Mouse (Mus musculus) urinary bladder, postnatal 36 days (tissue): ENCODE data around the gene Nt5c1b.

ENCODE experiments used
- DNase-seq, 2 experiments: peaks; one replicate each; pipeline ENCODE4 v3.0.0; 2022; ENCODE audit warnings: low spot score in 2 of 2, mixed read lengths in 1 of 2

Gene Nt5c1b

GRCm38 (mm10) chr12:10369673-10370072, at the start of gene Nt5c1b:
Gene Nt5c1b (plus strand): TSS chr12:10369973.
- DNase-seq: no peak

DNA sequence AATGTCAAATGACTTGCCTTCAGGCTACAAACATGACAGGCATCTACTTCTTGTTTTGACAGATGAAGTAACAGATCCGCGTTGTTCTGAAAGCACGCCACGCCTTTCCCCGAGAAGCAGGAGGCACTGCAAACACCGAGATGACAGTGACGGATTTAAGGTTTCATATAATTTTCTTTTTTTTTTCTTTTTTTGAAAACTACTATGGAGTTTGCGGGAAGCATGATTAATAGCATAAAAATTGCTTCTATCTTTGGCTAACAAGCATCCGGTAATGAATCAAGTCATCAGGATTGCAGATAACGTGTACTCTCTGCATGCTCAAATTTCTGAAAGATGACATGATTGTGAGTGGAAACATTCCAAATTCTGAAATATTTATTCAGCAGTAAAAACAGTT, 42.1 kb upstream of the Nt5c1b start:
- DNase-seq: no peak

DNA sequence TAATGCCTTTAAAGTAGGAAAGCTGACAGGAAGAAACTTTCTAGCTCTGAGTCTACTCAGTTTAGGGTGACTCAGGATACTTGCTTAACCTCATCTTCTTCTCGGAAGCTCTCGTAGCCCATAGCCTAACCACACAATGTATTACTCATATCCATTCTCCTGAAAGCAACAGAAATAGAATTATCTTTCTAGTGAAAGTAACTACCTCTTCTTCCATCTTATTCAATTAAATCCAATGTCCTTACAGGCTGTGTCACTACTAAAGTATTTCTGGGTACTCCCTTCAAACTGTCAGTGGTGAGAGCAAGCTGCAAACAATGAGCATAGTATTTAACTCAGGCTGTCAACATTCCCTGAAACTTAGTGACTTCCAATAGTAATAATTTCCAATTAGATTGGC, 40.3 kb upstream of the Nt5c1b start:
- no peak for DNase-seq

- no peak for DNase-seq
Measured at GRCm38 (mm10) chr12:10340604-10341003, 29.2 kb upstream of the Nt5c1b start.

- DNase-seq: no peak
Measured at GRCm38 (mm10) chr12:10350706-10351105, 19.1 kb upstream of the Nt5c1b start.

GRCm38 (mm10) chr12:10357756-10358155, 12.0 kb upstream of the Nt5c1b start:
- no peak for DNase-seq

DNA sequence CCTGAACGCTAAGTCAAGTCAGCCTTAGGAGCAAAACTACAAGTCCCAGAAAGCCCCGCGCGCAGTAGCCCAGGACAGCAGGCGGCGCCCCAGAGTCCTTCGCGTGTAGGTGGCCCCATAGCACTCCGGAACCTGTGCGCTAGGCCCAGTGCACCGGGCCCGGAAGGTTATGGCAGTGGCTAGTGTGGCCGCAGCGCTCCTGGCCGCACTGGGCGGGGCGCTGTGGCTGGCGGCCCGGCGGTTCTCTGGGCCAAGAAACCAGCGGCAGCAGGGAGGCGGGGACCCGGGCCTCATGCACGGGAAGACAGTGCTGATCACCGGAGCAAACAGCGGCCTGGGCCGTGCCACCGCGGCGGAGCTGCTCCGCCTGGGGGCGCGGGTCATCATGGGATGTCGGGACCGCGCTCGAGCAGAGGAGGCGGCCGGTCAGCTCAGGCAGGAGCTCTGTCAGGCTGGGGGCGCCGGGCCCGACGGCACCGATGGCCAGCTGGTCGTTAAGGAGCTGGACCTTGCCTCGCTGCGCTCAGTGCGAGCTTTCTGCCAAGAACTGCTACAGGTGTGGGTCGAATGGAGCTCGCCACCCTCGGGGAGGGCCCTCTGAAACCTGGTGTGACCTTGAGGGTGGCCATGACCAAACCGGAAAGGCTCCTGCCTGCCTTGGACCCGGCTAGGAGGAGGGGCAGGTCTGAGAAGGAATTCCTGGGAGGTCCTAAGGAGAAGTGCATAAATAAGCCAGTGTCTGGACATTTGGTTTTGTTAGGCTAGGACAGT, 21.1 kb downstream of the Nt5c1b start, which contains the start of gene Rdh14:
Gene Rdh14, plus strand, starts transcription at position 102 of the 771 bp plus-strand sequence.
- DNase-seq: peak; percentile 94 to 97

DNA sequence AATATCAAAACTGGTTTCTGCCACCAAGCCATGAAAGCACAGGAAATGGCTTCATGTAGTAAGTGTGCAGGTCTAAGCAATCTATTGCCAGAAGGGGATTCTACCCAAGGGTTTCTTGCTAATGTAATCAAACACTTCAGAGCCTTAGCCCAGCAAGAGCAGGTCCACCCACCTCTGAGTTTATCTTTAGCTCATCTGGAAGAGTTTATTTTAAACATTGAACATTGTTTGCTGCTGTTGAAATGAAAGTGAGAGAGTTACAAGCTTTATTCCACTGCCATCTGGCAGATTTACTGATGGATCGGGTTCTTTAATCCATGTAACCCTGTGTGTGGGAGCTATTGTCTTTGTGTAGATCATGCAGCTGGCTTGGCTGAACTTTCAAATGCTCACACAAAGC, 31.0 kb downstream of the Nt5c1b start:
- DNase-seq: no peak

GRCm38 (mm10) chr12:10402421-10403115, 32.8 kb downstream of the Nt5c1b start:
- no peak for DNase-seq

DNA sequence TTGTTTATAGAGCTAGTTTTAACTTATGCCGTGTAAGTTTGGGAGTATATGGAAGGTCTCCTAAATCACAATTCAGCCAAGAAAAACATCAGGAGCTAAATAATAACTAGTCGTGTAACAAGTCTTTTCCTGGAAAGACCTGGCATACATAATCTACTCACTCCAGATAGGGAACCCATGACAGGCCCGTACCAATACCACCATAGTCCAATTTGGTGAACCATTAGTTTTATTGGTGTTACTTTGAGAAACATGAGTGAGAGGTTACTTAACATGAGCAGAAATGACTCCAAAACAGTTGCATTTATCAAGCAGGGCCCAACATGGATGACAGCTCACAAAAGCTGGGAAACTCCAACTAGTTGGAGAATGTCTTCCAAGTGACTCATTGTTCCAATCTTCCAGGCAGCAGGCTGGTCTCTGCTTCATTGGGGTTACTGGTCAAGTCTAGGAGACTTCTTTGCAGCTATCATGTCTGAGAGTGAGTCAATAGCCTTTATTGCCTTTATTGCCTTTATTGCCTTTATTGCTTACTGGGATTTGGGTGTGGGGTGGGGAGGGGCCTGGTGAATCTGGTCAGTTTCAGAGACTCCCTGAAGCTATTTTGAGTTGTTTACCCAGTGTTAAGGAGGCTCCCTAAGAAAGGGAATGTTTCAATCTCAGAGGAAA, 40.9 kb downstream of the Nt5c1b start:
- no peak for DNase-seq

GRCm38 (mm10) chr12:10411453-10411852, 41.7 kb downstream of the Nt5c1b start:
- DNase-seq: no peak

DNA sequence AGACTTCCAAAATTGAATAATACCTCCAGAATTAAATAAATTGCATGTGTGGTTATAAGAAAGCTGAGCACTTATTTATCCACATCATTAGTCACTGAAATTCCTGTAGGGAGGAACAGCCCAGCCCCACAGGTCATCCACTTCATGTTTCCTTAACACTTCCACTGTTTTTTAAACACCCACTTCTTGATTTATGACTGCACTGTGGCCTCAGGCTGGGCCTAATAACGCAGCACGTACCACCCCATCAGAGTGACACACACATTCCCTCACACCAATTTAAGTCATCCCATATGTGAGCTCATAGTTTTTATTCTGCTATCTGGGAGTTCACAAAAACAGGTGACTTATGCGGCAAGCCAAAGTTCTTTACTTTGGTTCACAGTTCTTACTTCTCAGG, 52.6 kb downstream of the Nt5c1b start:
- DNase-seq: no peak

GRCm38 (mm10) chr12:10425982-10426863, 56.5 kb downstream of the Nt5c1b start:
- DNase-seq: no peak

DNA sequence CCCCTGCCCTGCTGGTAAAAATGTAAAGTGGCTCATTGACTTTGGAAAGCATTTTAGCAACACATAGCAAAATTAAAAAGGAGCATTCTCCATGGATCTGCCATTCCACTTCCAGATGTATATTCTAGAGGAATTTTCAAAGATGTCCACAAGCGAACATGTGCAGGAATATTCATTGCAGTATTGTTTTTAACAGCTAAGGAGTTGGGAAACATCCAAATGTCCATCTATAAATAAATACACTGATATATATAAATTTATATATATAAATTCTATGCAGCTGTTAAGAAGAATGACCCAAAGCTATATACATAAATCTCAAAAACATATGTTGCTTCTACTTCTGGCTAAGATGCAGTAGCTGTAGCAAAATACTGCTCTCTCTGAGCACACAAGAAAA, 61.2 kb downstream of the Nt5c1b start:
- no peak for DNase-seq

DNA sequence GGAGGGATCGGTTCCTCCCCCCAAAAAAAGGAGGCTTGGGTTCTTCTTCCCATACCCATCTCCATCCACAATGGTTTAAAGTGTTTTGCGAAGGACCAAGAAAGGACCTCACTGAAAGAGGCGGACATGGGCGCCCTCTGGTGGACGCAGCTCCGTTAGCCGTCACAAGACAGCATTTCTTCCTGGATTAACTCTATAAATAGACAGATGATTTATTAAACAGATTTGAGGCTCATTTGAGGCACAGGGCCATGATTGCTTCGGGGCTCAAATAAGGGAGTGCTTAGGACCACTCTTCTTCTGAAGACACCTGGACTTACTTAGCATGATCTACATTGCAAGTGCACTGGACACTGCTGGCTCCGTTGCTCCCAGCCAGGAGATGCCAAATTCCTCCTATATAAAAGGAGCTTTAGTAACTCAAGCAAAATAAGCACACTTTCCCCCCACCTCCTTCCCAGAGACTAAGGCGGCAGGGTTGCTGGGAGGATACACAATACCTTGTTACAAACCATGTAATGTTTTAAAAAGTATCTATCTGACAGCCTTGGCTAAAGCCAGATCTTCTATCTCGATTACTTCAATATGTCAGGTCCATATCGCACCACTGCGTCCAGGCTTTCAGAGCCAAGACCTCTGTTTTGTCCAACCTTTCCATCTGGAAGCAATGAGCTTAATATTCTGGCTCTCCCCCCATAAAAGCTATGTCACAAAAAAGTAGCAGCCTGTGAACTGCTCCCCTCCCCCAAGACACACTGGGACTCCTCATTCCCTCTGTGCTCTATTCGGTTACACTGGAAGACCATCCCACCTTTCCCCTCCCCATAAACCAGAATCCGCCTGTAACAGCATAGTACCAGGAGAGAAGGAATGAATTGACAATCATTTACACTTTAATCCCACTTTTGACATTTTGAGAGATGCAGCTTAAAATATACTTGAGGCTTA, 68.6 kb downstream of the Nt5c1b start:
- peak; percentile 77 to 81 for DNase-seq
